Mouse (Mus musculus) right cerebral cortex, postnatal 36 days (tissue): Measurements from ENCODE around the gene Tex19.2.

Source experiments
- DNase-seq, 2 experiments: peaks; one replicate each; pipeline ENCODE4 v3.0.0; 2022; ENCODE audit warnings: low spot score in 2 of 2, mixed read lengths in 1 of 2

The Tex19.2 gene

DNA sequence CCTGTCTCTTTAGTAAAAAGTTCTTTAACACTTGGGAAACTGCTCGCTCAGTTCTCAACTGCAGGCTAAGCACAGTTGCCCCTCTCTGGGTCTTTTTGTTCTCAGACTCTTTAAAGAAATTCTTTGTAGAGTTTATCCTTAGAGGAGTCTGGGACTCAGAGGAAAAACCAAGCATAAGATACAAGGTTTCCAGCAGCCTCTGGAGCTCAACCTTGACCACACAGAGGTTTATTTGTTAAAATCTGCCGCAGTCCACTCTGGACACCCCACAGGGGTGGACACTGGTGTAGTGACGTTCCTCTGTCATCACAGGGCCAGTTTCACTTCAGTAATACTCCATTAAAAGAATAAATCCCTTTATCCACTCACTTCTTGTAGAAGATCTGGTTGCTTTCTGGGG lies at the start of gene Tex19.2:
TSS of gene Tex19.2 (minus strand) at position 101 of the 400 bp plus-strand sequence.
- no peak for DNase-seq

GRCm38 (mm10) chr11:121163751-121164150 lies 45.3 kb upstream of the Tex19.2 start:
- DNase-seq: no peak

GRCm38 (mm10) chr11:121160636-121161346 lies 42.3 kb upstream of the Tex19.2 start:
- DNase-seq: no peak

DNA sequence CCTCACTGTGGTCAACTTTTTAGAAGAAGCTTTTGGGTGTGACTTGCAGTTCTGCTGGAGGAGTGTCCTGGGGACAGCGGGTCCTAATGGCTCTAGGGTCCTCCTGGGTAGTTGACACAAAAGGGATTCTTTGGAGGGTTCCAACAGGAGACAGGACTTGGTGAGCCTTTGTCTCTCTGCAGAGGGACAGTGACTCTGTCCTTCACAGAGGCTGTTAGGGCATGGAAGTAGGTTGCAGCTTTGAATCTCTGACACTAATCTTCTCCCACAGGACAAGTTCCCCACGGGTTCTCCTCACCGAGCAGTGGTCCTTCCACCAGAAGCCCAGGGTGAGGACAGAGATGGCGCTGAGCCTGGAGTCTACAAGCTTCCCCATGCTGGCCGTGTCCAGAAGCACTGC lies 41.5 kb upstream of the Tex19.2 start, which contains the start of gene Uts2r:
TSS of gene Uts2r (plus strand) at position 301 of the 400 bp plus-strand sequence.
- DNase-seq: no peak

DNA sequence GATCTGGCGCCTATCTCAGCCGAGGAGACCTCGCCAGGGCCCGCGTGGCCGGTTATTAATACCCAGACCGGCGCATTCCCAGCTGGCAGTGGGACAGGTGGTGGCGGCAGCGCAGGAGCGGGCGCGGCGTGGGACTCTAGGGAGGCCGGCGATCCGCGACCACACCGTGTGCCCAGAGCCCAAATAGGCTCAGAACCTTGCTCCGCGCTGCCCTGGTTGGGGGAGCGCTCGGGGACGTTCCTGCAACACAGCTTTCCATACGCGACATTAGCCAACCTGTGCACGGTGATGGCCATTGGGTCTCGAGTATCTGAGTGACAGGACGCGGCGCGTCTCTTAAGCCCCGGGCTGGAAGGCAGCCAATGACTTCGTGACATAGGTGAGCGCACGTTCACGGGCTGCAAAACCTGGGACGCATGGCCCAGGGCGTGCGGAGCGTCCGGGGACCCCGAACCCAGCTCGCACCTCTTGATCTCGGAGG lies 38.0 kb upstream of the Tex19.2 start:
- DNase-seq: no peak

- no peak for DNase-seq
Measured at GRCm38 (mm10) chr11:121154203-121154602, 35.7 kb upstream of the Tex19.2 start.

DNA sequence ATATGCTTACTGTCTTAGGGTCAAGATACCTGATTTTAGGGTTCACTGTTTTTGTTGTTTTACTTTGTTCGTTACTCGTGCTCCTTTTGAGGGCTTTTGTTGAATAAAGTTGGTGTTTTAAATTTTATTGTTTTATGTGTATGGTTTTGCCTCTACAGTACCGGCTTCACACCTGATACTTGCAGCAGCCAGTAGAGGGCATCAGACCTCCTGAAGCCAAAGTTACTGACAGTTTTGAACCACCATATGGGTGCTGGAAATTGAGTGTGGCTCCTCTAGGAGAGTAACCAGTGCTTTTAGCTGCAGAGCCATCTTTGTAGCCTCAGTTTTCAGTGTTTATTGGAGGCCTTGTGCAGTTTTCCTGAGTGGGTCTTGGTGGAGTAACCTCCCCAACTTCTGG lies 29.7 kb upstream of the Tex19.2 start:
- DNase-seq: no peak

GRCm38 (mm10) chr11:121145865-121146264 lies 27.4 kb upstream of the Tex19.2 start, which contains the start of gene Tex19.1:
Tex19.1 (plus strand) TSS chr11:121146143.
- DNase-seq: no peak

DNA sequence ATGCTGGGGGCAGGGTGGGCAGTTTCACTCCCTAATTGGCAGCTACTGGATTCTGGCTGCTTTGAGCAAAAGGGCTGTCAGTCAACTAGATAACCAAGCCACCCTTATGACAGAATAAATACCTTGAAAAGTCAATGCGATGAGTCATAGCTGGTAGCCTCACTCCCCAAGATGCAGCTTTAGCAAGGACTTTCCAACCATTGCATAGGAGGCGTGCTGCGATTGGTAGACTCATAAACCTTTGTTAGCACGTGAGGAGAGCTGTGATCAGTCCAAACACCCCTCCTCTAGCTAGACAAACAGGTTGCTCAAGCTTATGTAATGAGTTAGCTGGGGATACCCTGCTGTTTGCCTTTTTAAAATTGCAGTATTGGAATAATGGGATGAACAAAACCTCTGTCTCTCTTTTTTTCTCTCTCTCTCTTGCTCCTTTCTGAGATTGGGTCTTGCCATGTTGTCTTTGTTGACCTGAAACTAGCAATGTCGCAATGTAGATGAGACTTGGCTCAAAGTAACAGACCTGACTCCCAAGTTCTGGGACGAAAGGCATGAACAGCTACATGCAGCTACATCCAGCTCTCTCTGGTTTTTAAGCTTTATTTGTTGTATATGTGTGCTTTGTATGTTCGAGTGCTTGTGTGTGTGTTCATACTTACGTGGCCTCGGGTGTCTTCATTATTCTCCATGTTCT lies 25.0 kb upstream of the Tex19.2 start:
- DNase-seq: no peak

GRCm38 (mm10) chr11:121138732-121139131 lies 20.3 kb upstream of the Tex19.2 start:
- no peak for DNase-seq

DNA sequence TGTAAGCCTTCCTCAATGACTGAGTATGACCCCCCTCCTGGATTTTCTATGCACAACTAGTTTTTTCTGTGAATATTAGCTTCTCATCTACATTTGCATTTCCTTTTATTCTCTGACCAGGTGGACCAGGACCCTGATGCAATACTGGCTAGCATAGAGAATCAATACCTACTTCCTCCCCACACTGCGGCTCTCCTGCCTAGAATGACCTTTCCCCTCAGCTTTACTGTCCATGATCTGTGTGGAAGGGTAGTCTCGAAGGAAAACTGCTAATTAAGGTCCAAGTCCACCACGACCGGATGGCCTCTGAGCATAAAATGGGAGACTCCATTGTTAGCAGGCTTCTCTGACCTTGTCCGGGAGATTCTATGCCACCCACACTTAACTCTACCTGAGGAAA lies 19.2 kb upstream of the Tex19.2 start:
- no peak for DNase-seq

DNA sequence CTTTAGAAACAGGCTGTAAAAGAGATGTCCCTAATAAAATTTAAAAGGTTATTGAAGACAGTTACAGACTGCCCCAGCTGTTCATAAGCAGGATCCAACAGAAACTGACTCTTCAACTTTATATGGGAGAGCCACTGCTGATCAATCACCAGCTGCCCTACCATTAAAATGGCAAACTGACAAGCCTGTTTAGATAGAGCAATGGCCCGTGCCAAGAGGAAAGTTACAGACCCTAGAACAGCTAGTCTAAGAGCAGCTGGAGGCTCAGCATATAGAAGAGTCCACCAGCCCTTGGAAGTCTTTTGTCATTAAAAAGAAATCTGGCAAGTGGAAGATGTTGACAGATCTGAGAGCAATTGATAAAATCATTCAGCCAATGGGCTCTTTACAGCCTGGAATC lies 16.1 kb upstream of the Tex19.2 start:
- DNase-seq: no peak

GRCm38 (mm10) chr11:121129616-121130015 lies 11.1 kb upstream of the Tex19.2 start:
- DNase-seq: no peak

DNA sequence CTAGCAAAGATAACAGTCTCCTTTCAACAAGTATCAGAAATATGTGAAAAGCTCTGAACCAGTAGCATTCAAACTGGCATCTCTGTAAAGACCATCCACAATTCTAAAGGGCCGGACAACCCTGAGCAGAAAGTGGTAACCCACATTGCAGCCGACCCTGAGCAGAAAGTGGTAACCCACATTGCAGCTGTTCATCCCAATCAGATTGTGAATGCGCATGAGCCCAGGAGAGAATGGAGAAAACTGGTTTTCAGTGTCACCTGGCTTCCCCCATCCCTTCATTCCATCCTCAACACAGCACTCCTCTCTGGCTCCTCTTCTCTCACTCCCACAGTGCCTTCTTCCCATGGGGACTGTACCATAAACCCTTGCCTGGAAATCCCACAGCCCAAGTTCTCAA lies 9.0 kb upstream of the Tex19.2 start:
- no peak for DNase-seq

DNA sequence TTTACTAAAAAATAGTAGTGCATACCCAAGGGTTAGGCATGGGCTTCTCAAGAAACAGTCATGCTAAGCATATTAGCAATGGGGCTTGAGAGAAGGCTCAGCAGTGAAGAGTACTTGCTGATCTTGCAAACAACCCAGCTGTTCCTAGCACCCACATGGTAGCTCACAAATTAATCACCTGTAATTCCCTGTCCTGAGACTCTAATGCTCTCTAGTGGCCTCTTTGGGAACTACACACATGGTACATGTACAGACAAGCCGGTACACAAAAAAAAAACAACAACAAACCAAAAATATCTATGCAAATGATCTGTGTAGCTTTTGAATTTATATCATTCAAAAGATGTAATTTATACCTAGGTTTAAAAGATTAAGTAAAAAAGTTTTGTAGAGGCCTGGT lies 7.9 kb upstream of the Tex19.2 start:
- no peak for DNase-seq

DNA sequence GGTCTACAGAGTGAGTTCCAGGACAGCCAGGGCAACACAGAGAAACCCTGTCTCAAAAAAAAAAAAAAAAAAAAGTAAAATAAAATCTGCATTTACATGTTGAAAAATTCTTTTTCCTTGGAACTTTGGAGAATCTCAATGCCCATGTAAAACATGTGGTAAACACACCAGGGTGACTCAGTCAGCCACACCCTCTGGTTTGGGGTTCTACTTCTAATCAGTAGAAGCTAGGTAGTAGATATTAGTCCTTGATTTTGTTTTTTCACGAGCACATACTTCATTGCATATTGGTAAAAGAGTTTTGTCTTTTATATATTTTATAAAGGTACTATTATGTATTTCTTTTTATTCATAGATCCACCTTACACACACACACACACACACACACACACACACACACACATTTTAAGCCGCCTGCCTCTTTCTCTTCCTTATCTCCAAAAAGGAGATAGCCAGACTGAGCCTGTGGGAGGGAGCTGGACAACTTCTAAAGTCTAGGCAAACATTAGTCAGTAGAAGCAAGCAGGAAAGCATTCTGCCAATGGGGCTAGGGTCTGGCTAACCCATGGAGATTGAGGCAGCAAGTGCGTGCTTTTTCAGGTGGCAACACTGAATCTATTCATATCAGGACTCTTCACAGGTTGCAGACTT lies 7.2 kb upstream of the Tex19.2 start:
- no peak for DNase-seq

DNA sequence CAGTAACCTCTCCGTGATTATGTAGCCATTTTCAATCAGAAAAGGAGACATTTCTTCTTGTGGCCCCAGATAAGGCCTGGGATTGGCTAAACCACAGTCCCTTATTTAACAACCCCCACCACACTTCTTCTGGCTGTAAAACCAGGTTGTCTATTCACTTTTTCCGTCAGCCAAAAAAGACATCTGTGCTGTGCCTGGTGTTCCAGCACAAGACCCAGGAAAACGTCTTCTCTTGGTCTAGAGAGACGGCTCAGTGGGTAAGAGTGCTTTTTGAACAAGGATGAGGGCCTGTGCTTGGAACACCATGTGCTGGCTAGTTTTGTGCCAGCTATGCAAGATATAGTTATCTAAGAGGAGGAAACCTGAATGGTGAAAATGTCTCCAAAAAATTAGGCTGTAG lies 5.0 kb upstream of the Tex19.2 start:
- DNase-seq: no peak

DNA sequence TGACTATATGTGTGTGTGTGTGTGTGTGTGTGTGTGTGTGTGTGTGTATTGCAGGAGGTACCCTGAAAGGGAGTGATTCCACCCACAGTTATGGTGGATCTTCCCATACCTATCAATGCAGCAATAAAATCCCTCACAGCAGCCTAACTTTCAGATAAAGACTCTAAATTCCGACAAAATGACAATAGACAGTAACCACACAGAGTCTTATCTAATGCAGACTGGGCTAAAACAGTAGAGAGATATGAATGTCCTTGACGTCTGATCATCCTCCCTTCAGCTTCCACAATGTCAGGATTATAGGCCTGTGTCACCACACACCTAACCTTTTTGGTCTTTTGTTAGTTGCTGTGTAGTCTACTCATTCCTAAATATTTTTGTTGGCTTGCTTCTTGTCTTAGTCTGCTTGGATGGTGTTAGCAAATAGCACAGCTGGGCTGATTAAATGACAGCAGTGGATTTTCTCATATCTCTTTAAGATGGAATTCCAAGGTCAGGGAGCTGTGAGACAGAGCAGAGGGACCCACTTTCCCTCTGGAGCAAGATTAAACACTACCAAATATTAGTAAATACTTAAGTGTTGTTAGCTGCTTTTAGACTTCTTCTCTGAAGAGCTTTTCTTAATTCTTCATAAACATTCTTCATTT lies 3.7 kb upstream of the Tex19.2 start:
- DNase-seq: no peak

- no peak for DNase-seq
Measured at GRCm38 (mm10) chr11:121121151-121121550, 2.7 kb upstream of the Tex19.2 start.

DNA sequence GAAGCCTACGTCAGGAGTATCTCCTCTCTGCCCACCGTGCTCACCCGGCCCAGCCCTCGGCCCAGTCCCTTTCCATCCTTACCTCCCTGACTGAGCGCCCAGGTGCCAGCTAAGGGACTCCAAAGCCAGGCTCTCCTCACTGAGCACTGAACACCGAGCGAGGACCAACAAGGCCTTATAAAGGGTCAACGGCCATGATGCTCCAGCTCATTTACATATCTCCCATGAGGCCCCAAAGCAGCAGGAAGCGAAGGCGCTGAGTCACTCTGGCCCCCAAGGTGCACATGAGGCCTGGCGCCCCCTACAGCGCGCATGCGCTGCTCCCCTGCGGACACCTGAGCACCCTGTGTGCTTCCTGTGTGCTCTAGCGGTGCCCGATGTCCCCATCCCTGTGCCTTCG lies 371 bp downstream of the Tex19.2 start:
- no peak for DNase-seq

DNA sequence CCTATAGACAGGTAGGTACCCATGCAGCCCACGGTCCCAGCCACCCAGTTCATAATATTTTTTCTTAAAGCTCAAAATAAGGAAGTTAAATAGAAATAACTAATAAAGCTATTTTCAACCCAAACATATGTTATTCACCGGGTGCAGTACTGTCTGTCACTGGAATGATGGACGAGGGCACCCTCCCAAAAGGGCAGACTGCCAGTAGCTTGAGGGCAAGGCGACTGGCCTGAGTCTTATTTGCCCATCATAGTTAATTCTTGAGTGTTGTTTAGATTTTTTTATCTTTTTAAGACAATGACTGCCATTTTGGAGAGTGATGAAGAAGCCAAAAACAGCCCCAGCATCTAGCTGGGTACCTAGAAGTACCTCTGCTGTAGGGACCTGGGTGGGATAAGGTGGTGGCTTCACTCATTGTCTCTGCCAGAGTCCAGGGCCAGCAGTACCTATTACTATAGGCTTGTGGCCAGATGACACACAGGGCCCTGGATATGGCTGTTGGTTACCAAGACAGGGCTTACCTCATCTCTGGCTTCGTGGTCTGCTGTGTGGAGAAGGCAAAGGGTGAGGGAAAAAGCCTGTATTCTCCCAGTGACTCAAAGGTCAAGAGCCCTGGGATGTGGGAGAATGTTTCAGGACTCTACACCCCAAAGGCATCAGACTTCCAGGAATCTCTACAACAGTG lies 6.2 kb downstream of the Tex19.2 start:
- DNase-seq: no peak

DNA sequence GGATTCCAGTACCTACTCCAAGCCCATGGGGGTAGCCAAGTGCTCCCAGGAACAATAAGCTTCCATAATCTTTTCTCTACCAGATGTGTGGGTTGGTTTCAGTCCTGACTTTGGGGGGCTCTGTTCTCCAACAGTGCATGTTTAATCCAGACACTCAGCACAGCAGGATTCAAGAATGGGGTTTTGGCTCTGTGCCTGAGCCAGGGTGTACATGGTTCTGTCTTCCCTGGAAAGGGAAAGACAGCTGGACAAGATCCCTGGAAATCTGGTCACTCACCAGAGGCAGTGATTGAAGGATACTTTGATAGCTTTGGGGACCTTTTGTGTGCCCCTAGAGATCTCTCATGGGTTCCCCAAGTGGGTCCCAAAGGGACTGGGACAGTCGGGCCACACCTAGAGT lies 6.9 kb downstream of the Tex19.2 start:
- DNase-seq: no peak
